Mouse (Mus musculus) kidney, postnatal 36 days (tissue): ENCODE data around the gene Lipi.

Experiments used
- DNase-seq, 2 experiments: peaks; one replicate each; pipeline ENCODE4 v3.0.0; 2021 to 2022; ENCODE audit warnings: mixed read lengths in 2 of 2

Lipi gene

GRCm38 (mm10) chr16:75585961-75586360 is at the start of gene Lipi:
Gene Lipi (minus strand): TSS chr16:75586061.
- DNase-seq = no peak

DNA sequence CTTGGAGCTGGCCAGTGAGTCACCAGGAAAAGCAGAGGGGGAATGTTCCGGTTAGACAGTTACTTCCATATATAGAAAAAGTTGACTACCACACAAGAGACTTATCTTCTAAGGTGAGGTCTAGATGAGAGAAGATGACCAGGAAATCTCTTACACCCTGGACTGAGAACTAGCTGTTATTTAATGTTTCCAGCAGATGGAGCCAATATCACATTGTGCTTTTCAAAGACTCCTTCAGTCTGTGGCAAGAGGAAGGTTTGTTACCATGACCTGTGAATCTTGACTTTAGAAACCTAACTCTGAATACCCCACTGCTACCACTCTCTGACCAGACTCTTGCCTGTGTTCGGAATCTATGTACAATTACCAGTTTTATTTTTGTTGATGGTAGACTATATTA is 42.0 kb upstream of the Lipi start:
- DNase-seq = peak in 1 of 2 experiments; percentile 8

- DNase-seq = peak; percentile 31 to 57
Observed at GRCm38 (mm10) chr16:75617651-75618349, 31.9 kb upstream of the Lipi start.

DNA sequence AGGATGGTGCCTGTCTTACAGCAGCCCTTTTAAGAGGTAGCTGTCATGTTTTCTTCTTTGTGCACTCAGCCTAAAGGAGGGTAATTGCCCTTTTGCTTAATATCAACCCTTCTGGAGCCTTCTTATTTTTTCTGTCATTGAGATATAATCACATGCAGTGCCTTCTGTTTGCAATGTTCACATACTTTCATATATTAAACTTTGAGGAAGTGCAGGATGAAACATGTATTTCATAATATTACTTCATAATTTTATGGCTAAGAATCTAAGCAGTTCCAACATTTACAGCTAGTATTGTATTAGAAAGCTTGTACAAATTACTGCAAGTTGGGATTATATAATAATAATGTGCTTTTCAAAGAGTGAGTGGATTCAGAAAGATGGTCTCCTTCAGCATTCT is 26.7 kb upstream of the Lipi start:
- DNase-seq = no peak

DNA sequence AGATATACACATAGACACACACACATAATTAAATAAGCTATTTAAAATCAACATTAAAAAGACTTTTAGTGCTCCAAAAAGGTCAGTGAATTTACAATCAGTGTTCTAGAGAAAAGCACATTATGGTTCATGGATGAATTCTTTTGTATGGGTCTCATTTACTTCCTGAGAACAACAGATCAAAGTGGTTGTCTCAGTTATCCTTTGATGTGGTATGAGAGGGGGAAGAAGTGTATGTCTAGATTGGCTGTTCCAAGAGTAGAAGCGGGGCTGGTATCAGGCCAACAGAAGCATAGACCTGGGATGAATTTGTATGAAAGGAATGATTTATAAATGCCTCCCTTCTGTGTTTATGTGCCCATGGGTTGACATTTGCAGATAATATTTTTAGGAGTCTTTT is 20.6 kb upstream of the Lipi start:
- no peak for DNase-seq

- no peak for DNase-seq
Observed at GRCm38 (mm10) chr16:75593501-75594183, 7.8 kb upstream of the Lipi start.

DNA sequence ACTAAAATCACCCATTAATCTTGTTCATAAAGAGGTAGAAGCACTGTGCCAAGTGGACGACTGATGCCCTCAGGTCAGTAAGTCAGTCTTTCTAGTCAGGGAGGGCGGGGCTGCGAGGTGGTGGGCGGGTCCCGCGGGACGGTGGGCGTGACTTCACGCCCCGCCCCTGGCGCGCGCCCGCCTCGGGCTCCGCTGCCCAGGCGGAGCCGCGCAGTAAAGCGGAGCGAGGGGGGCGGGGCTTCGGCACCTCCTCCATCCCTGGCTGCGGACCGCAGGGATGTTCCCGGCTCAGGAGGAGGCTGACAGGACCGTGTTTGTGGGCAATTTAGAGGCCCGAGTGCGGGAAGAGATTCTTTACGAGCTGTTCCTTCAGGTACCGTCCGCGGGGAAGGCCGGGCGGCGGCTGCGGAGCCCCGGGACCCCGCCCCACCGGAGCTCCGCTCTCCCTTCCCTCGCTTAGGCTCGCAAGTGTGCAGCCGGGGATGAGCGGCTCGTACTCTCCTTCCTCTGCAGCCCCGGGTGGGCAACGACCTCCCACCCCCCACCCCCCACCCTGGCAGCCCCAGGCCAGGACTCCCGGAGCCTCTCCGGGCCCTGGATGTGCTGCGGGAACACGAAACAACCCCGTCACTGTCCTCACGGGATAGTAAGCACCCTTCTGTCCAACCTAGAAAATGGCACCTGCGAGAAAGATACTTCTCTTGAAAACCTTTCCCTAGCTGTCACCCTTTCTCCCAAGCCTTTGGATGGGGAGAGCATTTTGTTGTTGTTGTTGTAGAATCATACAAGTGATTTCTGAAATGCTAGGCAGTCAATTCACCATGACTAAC is 7.0 kb upstream of the Lipi start, which contains the start of gene Rbm11:
Gene Rbm11, plus strand, starts transcription at position 174 of the 830 bp plus-strand sequence.
- peak; percentile 85 to 95 for DNase-seq

DNA sequence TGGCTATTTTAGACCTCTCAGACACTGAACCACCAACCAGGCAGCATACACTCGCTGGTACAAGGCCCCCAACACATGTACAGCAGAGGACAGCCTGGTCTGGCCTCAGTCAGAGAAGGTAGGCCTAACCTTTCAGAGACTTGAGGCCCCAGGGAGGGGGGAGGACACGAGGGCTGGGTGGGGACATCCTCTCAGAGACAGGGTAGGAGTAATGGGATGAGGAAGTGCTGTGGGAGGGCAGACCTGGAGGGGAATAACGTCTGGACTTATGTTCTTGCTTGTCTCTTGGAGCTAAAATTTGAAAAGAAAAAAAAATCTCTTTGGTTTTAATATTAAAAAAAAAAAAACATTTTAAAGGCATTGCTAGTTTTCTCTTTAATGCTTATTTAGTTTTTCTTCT is 605 bp upstream of the Lipi start:
- peak; percentile 6 to 14 for DNase-seq

- no peak for DNase-seq
Observed at GRCm38 (mm10) chr16:75582279-75582678, 3.6 kb downstream of the Lipi start.

DNA sequence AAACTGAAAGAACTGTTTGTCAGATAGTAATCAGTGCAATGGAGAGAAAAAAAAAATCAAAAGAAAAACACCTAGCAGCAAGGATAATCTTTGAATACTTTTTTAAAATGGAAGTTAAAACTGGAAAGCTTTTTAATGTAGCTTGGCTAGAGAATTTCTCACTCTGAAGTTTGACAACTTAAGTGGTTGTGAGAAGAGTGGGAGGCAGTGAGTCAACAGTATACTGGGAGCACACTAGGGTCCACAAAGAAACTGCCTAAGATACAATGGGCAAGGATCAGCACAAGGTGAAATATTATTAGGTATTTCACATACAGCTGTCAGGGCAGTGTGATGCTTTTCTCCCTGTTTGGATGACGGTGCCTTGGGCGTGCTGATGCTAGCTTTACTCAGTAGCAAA is 23.0 kb downstream of the Lipi start:
- DNase-seq = no peak

DNA sequence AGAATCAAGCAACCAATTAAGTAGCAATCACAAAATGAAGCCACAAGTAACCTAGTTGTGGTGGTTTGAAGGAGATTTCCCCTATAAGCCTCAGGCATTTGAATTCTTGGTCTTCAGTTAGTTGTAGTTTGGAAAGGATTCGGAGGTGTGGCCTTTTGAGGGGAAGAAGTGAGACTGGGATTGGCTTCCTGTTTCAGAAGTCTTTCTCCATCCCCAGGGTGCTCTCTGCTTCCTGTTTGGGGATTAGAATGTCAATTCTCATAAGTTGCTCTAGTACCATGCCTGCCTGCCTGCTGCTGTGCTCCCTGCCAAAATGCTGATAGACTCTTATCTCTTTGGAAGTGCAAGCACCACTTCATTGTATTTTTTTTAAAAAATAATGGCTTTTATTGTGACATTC is 40.6 kb downstream of the Lipi start:
- no peak for DNase-seq

DNA sequence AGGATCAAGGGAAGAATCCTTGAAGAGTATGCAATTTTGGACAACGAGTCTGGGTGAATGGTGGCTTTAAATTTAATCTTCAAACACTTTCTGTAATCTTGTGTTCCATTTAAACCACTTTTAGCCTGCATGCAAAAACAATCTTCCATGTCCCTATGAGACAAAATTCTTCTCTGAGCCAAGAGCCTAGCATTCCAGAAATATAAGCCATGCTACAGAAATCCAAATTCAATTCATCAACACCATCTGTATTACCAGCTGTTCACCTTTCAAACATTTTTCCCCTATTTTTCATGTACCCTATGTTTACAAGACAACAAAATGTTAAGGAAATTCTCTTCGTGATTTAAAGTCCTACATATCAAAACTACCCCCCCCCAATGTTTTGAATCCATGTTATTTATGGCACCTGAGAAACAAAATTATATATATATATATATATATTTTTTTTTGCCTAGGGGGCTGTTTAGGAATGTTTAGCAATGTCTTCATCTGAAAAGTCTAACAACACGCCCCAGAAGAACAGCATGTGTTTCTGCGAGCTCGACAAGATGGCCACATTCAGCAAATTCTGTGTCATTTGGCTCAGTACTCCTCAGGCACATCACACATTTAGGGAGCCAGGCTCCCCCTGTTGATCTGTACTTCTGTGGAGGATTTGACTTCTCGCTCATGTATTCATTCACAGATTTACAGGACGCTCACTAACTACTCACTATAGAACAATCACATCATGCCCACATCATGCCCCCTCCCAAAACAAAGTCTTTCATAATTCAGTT is 47.9 kb downstream of the Lipi start:
- DNase-seq = no peak

DNA sequence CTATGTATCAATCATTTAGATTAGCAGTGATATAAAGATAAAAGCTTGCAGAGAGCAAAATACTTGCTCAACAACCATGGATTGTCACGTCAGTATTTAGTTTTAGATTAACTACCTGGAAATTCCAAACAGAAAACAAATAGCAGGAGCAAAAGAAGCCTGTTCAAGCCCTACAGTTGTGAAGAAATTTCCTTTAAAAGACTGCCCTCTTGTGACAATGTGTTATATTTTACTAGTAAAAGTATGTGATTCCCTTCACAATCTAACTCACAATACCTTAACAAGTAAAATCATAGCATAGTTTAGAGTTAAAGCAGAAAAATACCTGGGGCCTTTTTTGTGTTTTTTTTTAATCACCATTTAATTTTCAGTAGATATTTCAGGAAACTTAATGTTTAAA is 54.2 kb downstream of the Lipi start:
- no peak for DNase-seq

DNA sequence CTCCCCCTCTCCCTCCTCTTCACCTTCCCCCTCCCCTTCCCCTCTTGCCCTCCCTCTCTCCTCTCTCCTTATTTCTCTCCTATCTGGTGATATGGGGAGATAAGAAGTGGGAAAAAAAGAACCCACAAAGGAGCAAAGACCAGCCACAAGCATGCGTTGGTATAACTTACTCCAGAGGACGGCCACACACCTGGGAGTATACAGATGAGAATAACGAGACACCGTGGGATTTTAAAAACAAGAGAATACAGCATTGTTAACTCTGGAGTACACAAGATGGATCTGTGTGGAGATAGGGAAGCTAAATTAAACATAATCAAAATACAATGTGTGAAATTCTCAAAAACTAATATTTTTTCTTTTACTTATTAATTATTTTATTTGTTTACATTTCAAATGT is 89.3 kb downstream of the Lipi start:
- DNase-seq = no peak
